Mouse (Mus musculus) 416B (cell line): ENCODE results near the gene Tex19.2.

Experiments
- DNase-seq: peaks from one replicate; pipeline ENCODE4 v3.0.0; 2011; ENCODE audit warnings: low read depth

Gene Tex19.2

GRCm38 (mm10) chr11:121118577-121118976 lies at the start of gene Tex19.2:
Gene Tex19.2, minus strand, starts transcription at chr11:121118677.
- no peak for DNase-seq

- DNase-seq: no peak
Observed at GRCm38 (mm10) chr11:121163751-121164150, 45.3 kb upstream of the Tex19.2 start.

GRCm38 (mm10) chr11:121160636-121161346 lies 42.3 kb upstream of the Tex19.2 start:
- DNase-seq: no peak

- DNase-seq: no peak
Observed at GRCm38 (mm10) chr11:121159971-121160370, 41.5 kb upstream of the Tex19.2 start, which contains the start of gene Uts2r. Gene Uts2r, plus strand, starts transcription at chr11:121160271.

- no peak for DNase-seq
Observed at GRCm38 (mm10) chr11:121156411-121156891, 38.0 kb upstream of the Tex19.2 start.

- DNase-seq: no peak
Observed at GRCm38 (mm10) chr11:121154203-121154602, 35.7 kb upstream of the Tex19.2 start.

- DNase-seq: peak; percentile 30
Observed at GRCm38 (mm10) chr11:121148193-121148592, 29.7 kb upstream of the Tex19.2 start.

- DNase-seq: peak; percentile 64
Observed at GRCm38 (mm10) chr11:121145865-121146264, 27.4 kb upstream of the Tex19.2 start, which contains the start of gene Tex19.1. Gene Tex19.1, plus strand, starts transcription at chr11:121146143.

- DNase-seq: peak; percentile 32
Observed at GRCm38 (mm10) chr11:121143325-121144015, 25.0 kb upstream of the Tex19.2 start.

GRCm38 (mm10) chr11:121138732-121139131 lies 20.3 kb upstream of the Tex19.2 start:
- DNase-seq: no peak

- no peak for DNase-seq
Observed at GRCm38 (mm10) chr11:121137682-121138081, 19.2 kb upstream of the Tex19.2 start.

- no peak for DNase-seq
Observed at GRCm38 (mm10) chr11:121134600-121134999, 16.1 kb upstream of the Tex19.2 start.

- no peak for DNase-seq
Observed at GRCm38 (mm10) chr11:121129616-121130015, 11.1 kb upstream of the Tex19.2 start.

- no peak for DNase-seq
Observed at GRCm38 (mm10) chr11:121127441-121127840, 9.0 kb upstream of the Tex19.2 start.

- peak; percentile 67 for DNase-seq
Observed at GRCm38 (mm10) chr11:121126395-121126794, 7.9 kb upstream of the Tex19.2 start.

- DNase-seq: no peak
Observed at GRCm38 (mm10) chr11:121125522-121126172, 7.2 kb upstream of the Tex19.2 start.

GRCm38 (mm10) chr11:121123438-121123837 lies 5.0 kb upstream of the Tex19.2 start:
- DNase-seq: no peak

- no peak for DNase-seq
Observed at GRCm38 (mm10) chr11:121122024-121122670, 3.7 kb upstream of the Tex19.2 start.

GRCm38 (mm10) chr11:121121151-121121550 lies 2.7 kb upstream of the Tex19.2 start:
- DNase-seq: no peak

GRCm38 (mm10) chr11:121118106-121118505 lies 371 bp downstream of the Tex19.2 start:
- DNase-seq: peak; percentile 17

GRCm38 (mm10) chr11:121112091-121112775 lies 6.2 kb downstream of the Tex19.2 start:
- no peak for DNase-seq
